Mouse (Mus musculus) hindbrain, embryonic 14.5 days (tissue): ENCODE results near the gene Dusp3. TPM values are rescaled to one million over a fixed set of nuclear protein-coding genes. Genes with fewer than 3 reads are reported as not detected.

Source experiments
- ATAC-seq: fragments of 200-750 bp; cut with Nextera tagmentation; 2 replicates; pipeline ENCODE4 v1.8.0; 2017; ENCODE audit warnings: moderate number of reproducible peaks, mild to moderate bottlenecking, moderate TSS enrichment, moderate library complexity; ENCODE audit not compliant: low FRiP score
- DNase-seq: peaks from one replicate; pipeline ENCODE4 v3.0.0-alpha.2; 2015; ENCODE audit warnings: low spot score
- H3K27ac ChIP-seq: fragments of 300-500 bp; sonication (generic); 2 replicates; pipeline ENCODE4 v1.5.1; 2014; ENCODE audit warnings: mild to moderate bottlenecking, moderate library complexity
- H3K27me3 ChIP-seq: fragments of 300-500 bp; sonication (generic); 2 replicates; pipeline ENCODE4 v1.6.1; 2014; ENCODE audit warnings: mild to moderate bottlenecking, low read length, mixed read lengths; ENCODE audit not compliant: control insufficient read depth, insufficient read depth
- H3K36me3 ChIP-seq: fragments of 300-500 bp; sonication (generic); replicated peaks from 2 replicates; pipeline ENCODE4 v1.6.1; 2014; ENCODE audit not compliant: control insufficient read depth, insufficient read depth
- H3K4me1 ChIP-seq: fragments of 300-500 bp; sonication (generic); replicated peaks from 2 replicates; pipeline ENCODE4 v1.6.1; 2014; ENCODE audit warnings: antibody characterized with exemption, low read length, mixed read lengths; ENCODE audit not compliant: control insufficient read depth, insufficient read depth
- H3K4me2 ChIP-seq: fragments of 300-500 bp; sonication (generic); replicated peaks from 2 replicates; pipeline ENCODE4 v1.6.1; 2014; ENCODE audit warnings: mild to moderate bottlenecking, moderate library complexity
- H3K4me3 ChIP-seq: fragments of 300-500 bp; sonication (generic); replicated peaks from 2 replicates; pipeline ENCODE4 v1.5.1; 2014; ENCODE audit warnings: mild to moderate bottlenecking, low read length
- H3K9ac ChIP-seq: fragments of 300-500 bp; sonication (generic); 2 replicates; pipeline ENCODE4 v1.6.1; 2014
- H3K9me3 ChIP-seq: fragments of 300-500 bp; sonication (generic); 2 replicates; pipeline ENCODE4 v1.6.1; 2016; ENCODE audit warnings: low read length; ENCODE audit not compliant: control insufficient read depth
- WGBS: fragments of 180-500 bp; shearing (Covaris S2); extraction: QIAGEN DNeasy Blood & Tissue Kit; methylation state at CpG from one replicate; pipeline ENCODE4 v1.1.7; 2014; 5-methylcytosine and 5-hydroxymethylcytosine counted together
- polyA plus RNA-seq: library from polyadenylated mRNA; unstranded; fragments of >200 nt; fragmentation: Nextera tagmentation; extraction: Ambion mirVana; gene quantifications from 2 replicates; pipeline ENCODE4 v1.2.1, GENCODE M21; 2014

Dusp3 gene
- polyA plus RNA-seq, 1 experiment from 2014 or later = 24.0 TPM

- no peak overlapping the region for H3K9ac ChIP-seq
- H3K4me2 ChIP-seq = no peak overlapping the region
- ATAC-seq (no peak), DNase-seq (no peak)
- H3K27me3 ChIP-seq = 0 out of 2 replicates have a peak, but pooled peaks cover 3% of the 10 kb centered on the region
- no peak overlapping the region for H3K4me3 ChIP-seq
- no peak overlapping the region for H3K27ac ChIP-seq
- H3K36me3 ChIP-seq = no peaks in the 10 kb centered on the region
- no peaks in the 10 kb centered on the region for H3K9me3 ChIP-seq
- H3K4me1 ChIP-seq = no peaks in the 10 kb centered on the region
- 84% methylated on average over 12 of the region's 12 CpGs for WGBS
Measured at GRCm38 (mm10) chr11:101921361-101921952, 65.4 kb downstream of the Dusp3 start.

Other genes with a start within 250 kb of the Dusp3 start
- 12.2 and 12.6 TPM in 2 replicates for gene Etv4, start 201.6 kb downstream of the Dusp3 start, polyA plus RNA-seq
- gene Meox1, start 92.6 kb downstream of the Dusp3 start, polyA plus RNA-seq = 0.63 and 0.90 TPM in 2 replicates
- gene Sost, start 20.0 kb downstream of the Dusp3 start, polyA plus RNA-seq = not detected in 2 replicates
- gene Cfap97d1, start 2.7 kb downstream of the Dusp3 start, polyA plus RNA-seq = not detected in 2 replicates
- 53.5 and 57.2 TPM in 2 replicates for gene Mpp3, start 41.4 kb upstream of the Dusp3 start, polyA plus RNA-seq
- gene Cd300lg, start 54.5 kb upstream of the Dusp3 start, polyA plus RNA-seq = 0.27 TPM in 1 of 2 replicates, not detected in the other
- gene Mpp2, start 101.5 kb upstream of the Dusp3 start, polyA plus RNA-seq = 24.3 and 24.6 TPM in 2 replicates
- gene Ppy, start 114.3 kb upstream of the Dusp3 start, polyA plus RNA-seq = not detected in 2 replicates
- 4.3 and 4.4 TPM in 2 replicates for gene Pyy, start 120.8 kb upstream of the Dusp3 start, polyA plus RNA-seq
- 0.09 TPM in 1 of 2 replicates, not detected in the other for gene Nags, start 158.5 kb upstream of the Dusp3 start, polyA plus RNA-seq
- gene Tmem101, start 169.4 kb upstream of the Dusp3 start, polyA plus RNA-seq = 32.7 and 35.0 TPM in 2 replicates
- gene Lsm12, start 198.3 kb upstream of the Dusp3 start, polyA plus RNA-seq = 78.6 and 81.9 TPM in 2 replicates
- 39.9 and 42.3 TPM in 2 replicates for gene G6pc3, start 202.6 kb upstream of the Dusp3 start, polyA plus RNA-seq
- 40.7 and 50.8 TPM in 2 replicates for gene Hdac5, start 243.2 kb upstream of the Dusp3 start, polyA plus RNA-seq